In genomic region chr5:76779094-76779615, GRCm38 (mm10) we compare ENCODE assay signal across 8 mouse cellular contexts.
A peak's percentile ranks its signal among the peaks of the same experiment; 100 is the strongest.
DNase-seq lines count a peak whose midpoint lies in the region; ATAC-seq lines count a peak whose summit lies in the region.

No protein-coding gene starts in this region.

- no peak for ATAC-seq in heart, embryonic 11.5 days (replicated peaks; ENCODE audit: insufficient number of reproducible peaks, low FRiP score, low TSS enrichment)
- ATAC-seq in embryonic facial prominence, embryonic 14.5 days (ENCODE audit: low read depth), result peak; percentile 64; the same call in 1 of the 2 replicates
- ATAC-seq in liver, embryonic 16.5 days (ENCODE audit: low read depth), result peak; percentile 62
- ATAC-seq in kidney, embryonic 14.5 days (ENCODE audit: low FRiP score, low TSS enrichment), result no peak

- intact Hi-C loops in left cerebral cortex, postnatal 25 days (cut with DNase I), result no loop called here

- H3K4me1 ChIP-seq in heart, embryonic 11.5 days (ENCODE audit: control insufficient read depth, insufficient read depth, low read length), result no peaks in the 10 kb centered on the region
- H3K4me1 ChIP-seq in embryonic facial prominence, embryonic 14.5 days (ENCODE audit: control insufficient read depth, insufficient read depth, low read length), result peaks cover 9% of the 10 kb centered on the region
- peaks cover 6% of the 10 kb centered on the region; the same call in 1 of the 2 replicates for H3K4me1 ChIP-seq in liver, embryonic 16.5 days (ENCODE audit: control insufficient read depth, low read depth, low read length)
- no peaks in the 10 kb centered on the region for H3K4me1 ChIP-seq in kidney, embryonic 14.5 days (ENCODE audit: control insufficient read depth, insufficient read depth, low read length)

- no peaks in the 10 kb centered on the region for H3K27me3 ChIP-seq in heart, embryonic 11.5 days (ENCODE audit: control insufficient read depth, insufficient read depth, low read length)
- H3K27me3 ChIP-seq in embryonic facial prominence, embryonic 14.5 days (replicated peaks; ENCODE audit: control insufficient read depth, insufficient read depth, low read length), result no peaks in the 10 kb centered on the region
- no peaks in the 10 kb centered on the region for H3K27me3 ChIP-seq in liver, embryonic 16.5 days (ENCODE audit: control insufficient read depth, insufficient read depth, low read depth, low read length)
- H3K27me3 ChIP-seq in splenic B cell, adult 2 months (ENCODE audit: control insufficient read depth, insufficient read depth, low read length, poor library complexity, severe bottlenecking), result no peaks in the 10 kb centered on the region
- no peaks in the 10 kb centered on the region for H3K27me3 ChIP-seq in kidney, embryonic 14.5 days (ENCODE audit: control insufficient read depth, insufficient read depth, low read length)

- H3K36me3 ChIP-seq in heart, embryonic 11.5 days (ENCODE audit: control insufficient read depth, insufficient read depth, low read length), result no peaks in the 10 kb centered on the region
- H3K36me3 ChIP-seq in embryonic facial prominence, embryonic 14.5 days (ENCODE audit: control insufficient read depth, insufficient read depth, low read length), result no peaks in the 10 kb centered on the region
- H3K36me3 ChIP-seq in liver, embryonic 16.5 days (ENCODE audit: control insufficient read depth, insufficient read depth), result no peaks in the 10 kb centered on the region
- H3K36me3 ChIP-seq in splenic B cell, adult 2 months (ENCODE audit: control insufficient read depth, insufficient read depth, low read length, poor library complexity, severe bottlenecking), result no peaks in the 10 kb centered on the region
- no peaks in the 10 kb centered on the region for H3K36me3 ChIP-seq in kidney, embryonic 14.5 days (ENCODE audit: control insufficient read depth, insufficient read depth, low read length)

- WGBS in heart, embryonic 11.5 days (ENCODE audit: insufficient replicate concordance), result 51% methylated on average over 14 of the region's 14 CpGs
- WGBS in embryonic facial prominence, embryonic 14.5 days, result 49% methylated on average over 14 of the region's 14 CpGs
- 7% methylated on average over 14 of the region's 14 CpGs for WGBS in liver, embryonic 16.5 days (ENCODE audit: insufficient replicate concordance)
- 60% methylated on average over 14 of the region's 14 CpGs for WGBS in kidney, embryonic 14.5 days

- H3K4me3 ChIP-seq in heart, embryonic 11.5 days (ENCODE audit: low read depth, low read length), result no peak overlapping the region
- H3K4me3 ChIP-seq in embryonic facial prominence, embryonic 14.5 days (ENCODE audit: low read depth, low read length), result no peak overlapping the region
- peak overlapping the region; percentile 42 for H3K4me3 ChIP-seq in liver, embryonic 16.5 days (ENCODE audit: low read depth, low read length)
- no peak overlapping the region for H3K4me3 ChIP-seq in kidney, embryonic 14.5 days (ENCODE audit: low read length)

- no peak overlapping the region for H3K9ac ChIP-seq in heart, embryonic 11.5 days (ENCODE audit: low read depth, low read length)
- H3K9ac ChIP-seq in embryonic facial prominence, embryonic 14.5 days (ENCODE audit: low read depth, low read length), result no peak overlapping the region
- H3K9ac ChIP-seq in liver, embryonic 16.5 days (ENCODE audit: low read depth, low read length), result peak overlapping the region; percentile 38
- H3K9ac ChIP-seq in kidney, embryonic 14.5 days (ENCODE audit: low read depth, low read length), result no peak overlapping the region

- no peak overlapping the region for H3K27ac ChIP-seq in heart, embryonic 11.5 days (ENCODE audit: low read depth, low read length)
- no peak overlapping the region for H3K27ac ChIP-seq in embryonic facial prominence, embryonic 14.5 days (replicated peaks; ENCODE audit: low read depth, low read length)
- 0 out of 2 replicates have a peak overlapping the region, but pooled peaks have one; percentile 26 for H3K27ac ChIP-seq in liver, embryonic 16.5 days (ENCODE audit: low read length)
- H3K27ac ChIP-seq in kidney, embryonic 14.5 days (ENCODE audit: low read depth, low read length), result no peak overlapping the region

- DNase-seq in heart, adult 8-10 months (ENCODE audit: low spot score), result no peak
- no peak for DNase-seq in embryonic facial prominence, embryonic 14.5 days (ENCODE audit: low spot score)
- DNase-seq in splenic B cell, adult 2 months (ENCODE audit: low read depth, low spot score), result peak; percentile 17
- DNase-seq in left cerebral cortex, postnatal 25 days (ENCODE audit: low spot score in 2 of 2), result no peak
- DNase-seq in embryo, embryonic 10 days (ENCODE audit: low spot score), result no peak

- H3K4me2 ChIP-seq in heart, embryonic 11.5 days, result 0 out of 2 replicates have a peak overlapping the region, but pooled peaks have one; percentile 23
- H3K4me2 ChIP-seq in embryonic facial prominence, embryonic 14.5 days (ENCODE audit: low read depth, low read length), result peak overlapping the region; percentile 7
- H3K4me2 ChIP-seq in liver, embryonic 16.5 days (ENCODE audit: low read depth, low read length), result peak overlapping the region; percentile 58
- H3K4me2 ChIP-seq in kidney, embryonic 14.5 days (replicated peaks; ENCODE audit: low read depth, low read length), result no peak overlapping the region

- H3K9me3 ChIP-seq in heart, embryonic 11.5 days (replicated peaks; ENCODE audit: control insufficient read depth, low read length), result no peaks in the 10 kb centered on the region
- no peaks in the 10 kb centered on the region for H3K9me3 ChIP-seq in embryonic facial prominence, embryonic 14.5 days (ENCODE audit: control insufficient read depth, low read length)
- H3K9me3 ChIP-seq in liver, embryonic 16.5 days (replicated peaks; ENCODE audit: control insufficient read depth, low read length), result no peaks in the 10 kb centered on the region
- H3K9me3 ChIP-seq in kidney, embryonic 14.5 days (ENCODE audit: control insufficient read depth, low read length), result no peaks in the 10 kb centered on the region

Comparison
In these comparisons a context has a peak if more than half of its experiments do, and no peak if none do; other contexts are left out.
1. ATAC-seq: peak in embryonic facial prominence, embryonic 14.5 days (single experiment) and liver, embryonic 16.5 days (single experiment); none in heart, embryonic 11.5 days (single experiment) and kidney, embryonic 14.5 days (single experiment).